Mouse (Mus musculus) frontal cortex, postnatal 36 days (tissue): ENCODE data around the gene Ehhadh.
"Not testable (repeated sequence)": the region's sequence is repeated elsewhere in the genome, so short reads cannot be mapped to it uniquely, and the experiment has no call there.

ENCODE experiments used
- DNase-seq, 2 experiments: peaks; one replicate each; pipeline ENCODE4 v3.0.0; 2022; ENCODE audit warnings: low spot score in 2 of 2

The Ehhadh gene

DNA sequence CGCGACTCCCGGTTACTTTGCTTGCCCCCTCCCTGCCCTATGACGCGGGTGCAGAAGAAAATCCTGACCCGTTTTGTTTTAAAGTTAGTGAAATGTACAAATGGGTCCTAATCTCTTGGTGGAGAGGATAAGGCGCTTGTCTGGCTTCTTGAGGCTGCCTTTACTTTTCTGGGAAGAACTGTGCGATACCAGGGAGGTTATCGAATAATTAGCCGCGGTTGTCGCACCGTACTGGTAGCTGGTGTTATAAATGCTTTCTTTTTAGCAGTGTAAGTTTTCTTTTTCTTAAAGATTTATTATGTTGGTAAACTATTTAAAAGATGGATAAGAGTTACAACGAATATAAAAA lies 7.1 kb upstream of the Ehhadh start:
- no peak for DNase-seq

DNA sequence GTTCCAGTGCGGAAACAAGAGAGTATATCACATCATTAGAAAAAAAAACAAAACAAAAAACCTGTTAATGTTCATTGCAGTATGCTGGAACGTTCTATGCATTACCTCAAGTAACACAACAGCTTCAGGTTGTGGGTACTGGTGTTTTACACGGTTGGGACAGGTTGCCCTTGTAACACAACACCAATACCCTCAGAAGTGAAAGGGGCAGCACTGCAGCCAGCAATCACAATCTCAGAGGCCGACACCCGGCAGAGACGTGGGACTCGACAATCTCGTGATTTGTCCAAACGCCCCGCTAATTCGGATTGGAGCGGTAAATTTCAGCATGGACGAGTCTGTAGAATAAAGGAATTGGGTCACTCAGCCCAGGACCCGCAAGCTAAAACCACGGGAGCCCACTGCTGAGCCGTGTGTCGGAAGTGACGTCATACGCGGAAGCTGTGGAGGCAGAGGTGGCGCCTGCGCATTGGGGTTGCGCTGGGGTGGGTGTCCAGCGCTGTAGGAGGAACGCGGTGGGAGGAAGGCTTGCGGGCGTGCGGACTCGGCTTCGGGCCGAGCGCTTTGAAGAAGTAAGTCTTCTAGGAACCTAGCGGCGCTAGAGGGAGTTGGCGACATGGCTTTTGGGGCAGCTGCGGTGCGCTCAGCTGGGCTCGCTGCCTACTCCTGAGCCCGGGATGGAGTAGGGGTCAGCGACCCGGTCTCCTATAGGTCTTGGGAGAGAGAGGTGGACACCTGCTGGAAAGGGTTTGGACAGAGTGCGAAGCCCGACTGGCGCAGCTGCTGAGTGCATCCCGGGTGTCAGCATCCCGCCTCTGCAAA lies 6.5 kb upstream of the Ehhadh start, which contains the start of gene Map3k13:
TSS of gene Map3k13 (plus strand) at position 472 of the 822 bp plus-strand sequence.
- peak; percentile 95 to 96 for DNase-seq

DNA sequence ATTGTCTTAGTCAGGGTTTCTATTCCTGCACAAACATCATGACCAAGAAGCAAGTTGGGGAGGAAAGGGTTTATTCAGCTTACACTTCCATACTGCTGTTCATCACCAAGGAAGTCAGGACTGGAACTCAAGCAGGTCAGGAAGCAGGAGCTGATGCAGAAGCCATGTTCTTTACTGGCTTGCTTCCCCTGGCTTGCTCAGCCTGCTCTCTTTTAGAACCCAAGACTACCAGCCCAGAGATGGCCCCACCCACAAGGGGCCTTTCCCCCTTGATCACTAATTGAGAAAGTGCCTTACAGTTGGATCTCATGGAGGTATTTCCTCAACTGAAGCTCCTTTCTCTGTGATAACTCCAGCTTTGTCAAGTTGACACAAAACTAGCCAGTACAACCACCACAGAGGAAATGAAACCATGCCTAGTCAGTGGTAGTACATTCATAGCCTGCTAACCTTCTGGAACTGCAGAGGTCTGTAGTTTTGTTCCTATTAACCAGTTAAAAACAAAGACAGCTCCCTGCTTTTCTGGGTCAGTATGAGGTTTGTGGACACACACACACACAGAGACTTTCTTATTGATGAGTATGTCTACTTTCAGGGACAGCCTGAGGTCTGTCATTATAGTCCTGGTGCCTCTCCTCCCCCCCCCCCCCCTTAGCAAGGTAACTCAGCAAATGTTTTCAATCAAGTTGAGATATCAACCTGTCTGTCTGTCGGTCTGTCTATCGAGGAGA lies 5.6 kb upstream of the Ehhadh start:
- not testable (repeated sequence) for DNase-seq

DNA sequence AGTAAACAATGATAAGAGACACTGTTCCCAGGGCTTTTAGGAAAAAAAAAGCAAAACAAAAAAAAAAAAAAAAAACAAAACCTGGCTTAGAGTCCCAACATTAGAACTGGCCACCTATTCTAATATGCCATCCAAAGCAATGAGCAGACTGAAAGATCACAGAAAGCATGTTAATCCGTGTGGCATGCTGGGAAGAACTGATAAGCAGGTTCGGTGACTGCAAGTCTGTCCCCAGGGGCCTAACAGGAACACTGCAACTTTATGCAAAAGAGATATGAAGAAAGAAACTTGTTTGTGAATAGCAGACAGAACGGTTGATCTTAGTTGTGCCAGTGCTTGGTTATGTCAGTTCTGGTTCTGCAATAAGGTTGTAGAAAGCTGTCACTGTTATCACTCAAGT lies 4.2 kb upstream of the Ehhadh start:
- no peak for DNase-seq

DNA sequence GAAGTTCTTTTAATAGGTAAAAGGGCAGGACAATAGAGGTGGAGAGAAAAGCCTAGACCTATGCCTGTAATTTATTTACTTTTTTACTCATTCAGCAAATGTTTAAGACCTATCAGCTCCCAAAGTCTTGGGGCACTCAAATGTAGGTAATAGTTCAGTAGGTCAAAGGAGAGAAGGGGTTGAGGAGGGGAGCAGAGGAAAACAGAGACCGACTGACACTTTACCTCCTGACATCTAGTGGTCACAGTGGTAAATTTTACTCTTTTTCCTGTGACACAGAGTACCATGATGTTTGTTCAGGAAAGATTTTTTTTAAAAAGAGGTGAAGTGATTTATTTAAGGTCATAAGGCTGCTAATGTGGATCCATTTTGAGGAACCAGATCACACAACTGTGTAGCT lies 2.9 kb upstream of the Ehhadh start:
- no peak for DNase-seq

DNA sequence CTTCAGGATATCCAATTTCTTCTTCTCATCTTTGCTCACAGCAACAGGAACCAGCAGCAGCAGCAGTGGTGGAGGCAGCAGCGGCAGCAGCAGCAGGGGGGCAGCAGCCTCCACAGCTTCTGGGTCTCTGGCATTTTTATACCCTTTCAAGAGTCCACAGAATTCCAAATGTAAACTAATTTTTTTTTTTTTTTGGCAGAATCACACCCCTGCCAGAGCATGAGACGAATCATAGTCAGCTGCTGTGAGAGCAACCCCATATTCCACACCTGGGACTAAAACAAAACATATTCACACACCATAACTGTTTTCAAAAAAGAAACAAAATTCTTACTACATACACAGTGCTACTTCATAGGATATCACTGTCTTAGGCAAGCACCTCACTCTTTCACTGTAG lies 1.6 kb upstream of the Ehhadh start:
- DNase-seq, result no peak

DNA sequence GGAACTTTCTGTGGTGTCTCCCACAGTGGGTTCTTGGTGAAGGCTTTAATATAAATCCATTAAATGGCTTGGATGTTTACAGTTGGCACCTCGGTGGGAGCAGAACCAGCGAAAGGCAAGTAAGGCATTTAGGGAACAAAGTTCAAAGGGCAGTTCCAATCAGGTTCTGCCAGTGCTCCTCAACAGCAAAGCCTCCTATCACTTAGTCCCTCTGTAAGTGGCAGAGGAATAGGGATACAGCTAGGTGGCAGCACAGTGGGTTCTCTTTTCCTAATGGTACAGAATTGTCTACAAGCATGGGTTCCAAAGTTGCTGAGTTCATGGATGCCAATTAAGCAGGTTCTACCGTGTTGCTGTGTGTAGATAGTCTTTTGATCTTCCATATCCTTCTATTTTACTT lies 974 bp upstream of the Ehhadh start:
- DNase-seq, result no peak

DNA sequence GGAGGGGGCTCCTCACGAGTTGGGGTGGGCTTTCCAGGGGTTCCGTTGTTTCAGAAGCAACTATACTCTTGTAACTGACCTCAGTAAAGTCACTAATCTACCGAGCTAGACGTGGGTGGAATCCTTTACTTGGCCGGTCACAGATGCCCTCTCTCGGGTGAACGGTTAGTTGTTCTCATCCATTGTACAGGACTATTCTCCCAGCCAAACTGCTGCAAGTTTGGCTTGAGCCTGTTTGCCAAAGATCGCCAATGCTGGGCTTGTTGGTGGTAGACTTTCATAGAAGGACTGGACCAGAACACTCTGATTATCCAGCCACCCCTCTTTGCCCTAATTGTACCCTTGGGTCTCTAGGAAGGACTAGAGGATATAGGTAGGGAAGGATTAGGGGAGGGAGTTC lies 1.3 kb downstream of the Ehhadh start:
- no peak for DNase-seq

DNA sequence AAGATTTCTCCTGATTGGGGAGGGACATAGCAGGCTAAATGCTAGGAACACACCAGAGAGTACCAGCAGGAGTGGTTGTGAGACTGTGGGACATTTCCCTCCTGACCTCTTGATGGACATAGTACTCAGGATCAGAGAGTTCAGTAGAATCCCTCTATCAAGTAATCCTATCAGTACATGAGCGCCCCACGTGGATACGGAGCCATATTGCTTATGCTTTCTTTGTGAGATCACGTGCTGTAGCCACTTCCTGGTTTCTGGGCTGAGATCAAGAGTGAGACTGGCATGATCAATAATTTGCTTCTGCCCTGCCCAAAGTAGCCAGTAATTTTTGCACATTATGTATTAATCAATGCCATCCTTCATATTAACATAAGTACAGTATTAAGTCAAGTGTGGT lies 2.6 kb downstream of the Ehhadh start:
- no peak for DNase-seq

DNA sequence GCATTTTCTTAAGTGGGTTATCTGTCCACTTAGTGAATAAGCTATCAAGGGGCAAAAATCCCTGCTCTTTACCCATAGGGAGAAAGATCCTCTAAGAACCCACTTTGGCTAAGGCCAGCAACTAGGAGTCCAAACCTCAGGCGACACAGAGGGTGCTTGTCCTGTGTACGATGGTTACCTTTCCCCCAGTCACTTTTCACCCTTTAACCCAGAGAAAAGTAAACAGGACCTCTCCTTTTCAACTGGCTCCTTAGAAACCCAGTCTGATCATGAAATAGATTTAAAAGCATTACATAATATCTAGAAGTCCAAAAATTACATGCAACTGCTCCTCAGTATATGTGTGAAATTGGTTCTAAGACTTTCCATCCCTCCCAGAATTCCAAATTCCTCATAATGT lies 4.8 kb downstream of the Ehhadh start:
- no peak for DNase-seq

DNA sequence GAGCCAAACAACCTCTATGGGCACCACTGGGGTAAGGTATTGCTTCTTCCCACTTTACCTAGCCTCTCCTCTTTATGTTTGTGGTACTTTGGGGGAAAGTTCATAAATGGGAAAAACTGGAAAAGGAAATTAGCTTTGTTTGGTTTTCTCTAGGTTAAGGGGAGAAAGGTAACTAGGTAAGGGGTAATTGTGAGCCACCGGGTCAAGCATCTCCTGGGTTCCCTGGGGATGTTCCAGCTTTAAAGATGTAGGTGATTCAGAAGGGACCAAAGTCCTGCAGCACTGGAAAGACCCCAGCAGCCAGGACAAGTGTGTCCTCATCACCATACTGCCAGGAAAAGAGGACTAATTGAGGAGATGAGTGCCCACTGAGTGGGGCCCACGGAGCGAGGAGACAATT lies 5.7 kb downstream of the Ehhadh start:
- DNase-seq, result no peak

DNA sequence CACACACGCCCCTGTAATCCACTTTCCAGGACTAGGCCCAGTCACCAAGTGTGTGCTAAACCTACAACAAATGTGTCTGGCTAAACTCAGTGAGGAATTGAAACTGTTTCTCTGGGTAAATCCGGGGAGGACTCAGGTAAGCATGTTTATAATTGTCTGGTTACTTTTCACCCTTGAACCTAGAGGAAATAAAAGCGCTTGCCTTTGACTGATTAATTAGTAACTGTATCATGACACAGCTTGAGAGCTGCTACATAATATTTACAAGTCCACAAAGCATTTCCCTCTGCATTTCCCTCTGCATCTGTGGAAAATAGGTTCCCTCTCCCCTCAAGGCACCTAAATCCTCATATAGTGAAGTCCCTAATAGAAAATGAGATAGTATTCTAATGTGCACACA lies 6.3 kb downstream of the Ehhadh start:
- no peak for DNase-seq

DNA sequence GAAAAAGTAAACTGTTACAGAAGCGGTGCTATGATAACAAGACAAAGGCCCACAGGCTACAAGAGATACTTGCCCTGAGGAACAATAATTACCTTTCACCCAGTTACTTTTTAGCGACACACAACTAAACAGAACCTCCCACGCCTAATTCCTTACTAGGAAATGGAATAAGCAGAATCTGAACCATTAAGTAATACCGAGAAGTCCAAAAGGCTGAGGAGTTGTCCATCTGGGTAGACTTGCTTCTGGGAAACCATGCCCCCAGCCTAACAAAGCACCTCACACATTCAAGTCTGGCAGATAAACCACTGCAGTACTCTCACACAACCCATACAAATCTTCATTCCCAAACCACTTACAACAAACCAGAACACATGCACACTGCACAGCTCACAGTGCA lies 8.5 kb downstream of the Ehhadh start:
- DNase-seq, result no peak

DNA sequence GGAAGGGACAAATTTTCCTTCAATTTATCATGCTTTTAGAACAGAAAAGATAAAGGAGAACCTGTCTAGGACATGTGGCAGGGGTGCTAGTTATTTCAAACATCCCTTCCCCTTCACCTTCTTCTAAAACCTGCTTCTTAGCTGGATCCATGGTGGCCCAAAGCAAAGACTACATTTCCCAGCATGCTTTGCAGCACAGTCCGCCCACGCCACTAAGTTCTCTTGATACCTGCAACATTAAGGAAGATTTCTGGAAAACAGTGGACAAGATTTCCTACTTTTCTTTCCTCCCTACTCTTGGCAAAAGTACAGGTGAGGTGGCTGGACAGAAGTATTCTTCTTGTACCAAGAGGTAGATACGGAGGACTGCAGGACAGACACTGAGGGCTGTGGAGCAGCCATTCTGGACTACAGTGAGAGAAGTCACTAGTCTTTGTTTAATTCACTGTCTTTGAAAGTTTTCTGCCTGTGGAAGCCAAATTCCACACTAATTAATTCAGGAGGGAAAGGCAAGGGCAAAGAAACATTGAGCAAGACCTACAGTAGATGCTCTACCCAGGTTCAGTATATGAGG lies 9.2 kb downstream of the Ehhadh start:
- peak in 1 of 2 experiments; percentile 19 for DNase-seq

DNA sequence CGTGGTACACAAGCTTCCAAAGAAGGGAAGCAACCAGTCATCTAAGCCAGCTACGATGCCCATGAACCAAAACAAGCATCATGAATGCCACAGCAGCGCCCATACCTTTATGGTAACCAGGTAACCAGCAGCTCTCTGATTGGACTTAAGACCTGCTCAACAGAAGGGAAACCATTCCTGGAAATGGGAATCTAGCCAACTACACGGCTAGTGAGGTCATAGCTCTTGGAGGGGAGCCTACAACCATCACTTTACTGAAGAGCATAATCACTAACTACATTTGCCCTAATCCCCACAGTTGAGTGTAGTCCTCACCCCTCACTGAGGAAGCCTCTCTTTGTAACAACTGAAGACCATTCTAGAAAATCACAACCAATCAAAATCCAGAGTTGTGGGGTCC lies 12.9 kb downstream of the Ehhadh start:
- no peak for DNase-seq

DNA sequence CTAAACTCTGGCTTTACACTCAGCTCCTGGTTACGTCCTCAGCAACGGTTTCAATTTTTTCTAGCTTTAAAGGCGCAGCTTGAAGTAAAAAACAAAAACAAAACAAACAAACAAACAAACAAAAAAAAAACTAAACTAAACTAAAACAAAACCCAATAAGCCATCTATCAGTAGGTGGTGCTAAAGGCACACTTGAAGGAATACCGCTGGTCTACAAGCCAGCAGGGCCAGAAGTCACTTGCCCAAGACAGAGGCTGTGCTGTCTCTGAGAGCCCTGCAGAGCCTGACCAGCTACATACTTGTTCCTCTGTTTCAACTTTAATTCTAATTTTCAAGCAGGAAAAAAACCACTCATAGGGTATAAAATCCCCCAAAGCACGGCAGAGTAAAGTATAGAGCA lies 17.9 kb downstream of the Ehhadh start:
- DNase-seq, result no peak

DNA sequence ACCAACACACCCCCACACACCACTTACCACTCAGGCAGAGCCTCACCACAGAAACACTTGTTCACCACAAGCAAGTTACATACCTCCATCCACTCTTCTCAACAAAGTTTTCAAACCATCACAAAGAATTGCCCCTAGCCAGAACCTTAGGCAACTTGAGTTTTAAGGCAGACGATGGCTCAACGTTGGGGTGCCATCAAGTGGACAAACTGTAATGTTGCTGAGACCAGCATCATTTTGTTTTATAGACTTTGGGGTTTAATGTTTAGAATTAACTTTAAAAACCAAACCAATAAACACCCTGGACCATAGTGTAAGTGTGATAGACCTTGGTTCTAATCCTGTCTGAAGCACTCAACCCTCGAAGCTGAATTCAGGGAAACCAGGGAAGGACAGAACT lies 19.4 kb downstream of the Ehhadh start:
- DNase-seq, result no peak

DNA sequence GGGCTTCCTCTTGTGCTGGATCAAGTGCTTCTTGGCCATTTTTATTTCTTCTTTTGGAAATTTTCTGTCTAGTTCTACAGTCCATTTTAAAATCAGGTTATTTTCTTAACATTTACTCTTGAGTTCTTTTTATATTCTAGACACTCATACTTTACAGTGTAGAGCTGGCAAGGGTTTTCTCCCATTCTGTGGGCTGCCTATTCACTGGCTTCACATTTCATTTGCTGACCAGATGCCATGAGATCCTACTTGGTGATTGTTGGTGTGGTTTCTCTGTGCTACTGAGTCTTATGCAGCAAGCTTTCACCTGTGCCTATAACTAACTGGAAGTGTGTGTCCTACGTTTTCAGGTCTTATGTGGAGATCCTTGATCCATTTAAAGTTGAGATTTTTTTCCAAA lies 29.2 kb downstream of the Ehhadh start:
- peak in 1 of 2 experiments; percentile 22 for DNase-seq

DNA sequence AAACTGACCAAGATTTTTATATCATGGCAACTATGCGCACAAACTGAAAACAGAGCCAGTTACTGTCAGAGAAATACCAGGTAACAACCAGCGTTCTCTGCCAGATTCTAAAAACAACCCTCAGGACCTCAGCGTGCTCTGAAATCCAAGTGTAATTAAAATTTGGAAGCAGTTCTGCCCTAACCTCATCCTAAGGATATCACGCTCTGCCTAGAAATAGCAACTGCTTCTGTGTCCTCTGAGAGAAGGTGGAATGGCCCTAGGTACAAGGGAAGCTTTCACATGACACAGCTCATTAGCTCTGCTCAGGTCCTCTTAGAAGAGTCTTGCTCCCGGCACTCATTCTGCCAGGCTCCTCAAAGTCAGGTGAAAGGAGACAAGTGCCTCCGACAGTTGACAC lies 44.2 kb downstream of the Ehhadh start:
- DNase-seq, result no peak

DNA sequence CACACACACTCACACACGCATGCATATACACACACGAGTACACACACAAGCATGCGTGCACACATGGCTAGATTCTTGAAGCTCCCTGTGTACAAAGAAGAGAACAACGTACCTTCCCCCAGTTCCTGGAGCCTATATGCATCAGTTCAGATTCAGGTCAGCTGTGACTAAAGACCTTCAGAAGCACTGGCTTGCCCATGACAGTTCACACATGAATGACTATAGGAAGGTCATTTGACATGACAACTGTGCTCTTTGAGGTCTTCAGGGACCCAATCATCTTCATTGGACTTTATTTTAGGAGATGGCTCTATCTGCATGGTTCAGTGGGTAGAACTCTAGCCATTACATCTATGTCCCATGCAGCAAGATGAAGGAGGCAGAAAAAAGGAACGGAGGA lies 44.7 kb downstream of the Ehhadh start:
- no peak for DNase-seq

DNA sequence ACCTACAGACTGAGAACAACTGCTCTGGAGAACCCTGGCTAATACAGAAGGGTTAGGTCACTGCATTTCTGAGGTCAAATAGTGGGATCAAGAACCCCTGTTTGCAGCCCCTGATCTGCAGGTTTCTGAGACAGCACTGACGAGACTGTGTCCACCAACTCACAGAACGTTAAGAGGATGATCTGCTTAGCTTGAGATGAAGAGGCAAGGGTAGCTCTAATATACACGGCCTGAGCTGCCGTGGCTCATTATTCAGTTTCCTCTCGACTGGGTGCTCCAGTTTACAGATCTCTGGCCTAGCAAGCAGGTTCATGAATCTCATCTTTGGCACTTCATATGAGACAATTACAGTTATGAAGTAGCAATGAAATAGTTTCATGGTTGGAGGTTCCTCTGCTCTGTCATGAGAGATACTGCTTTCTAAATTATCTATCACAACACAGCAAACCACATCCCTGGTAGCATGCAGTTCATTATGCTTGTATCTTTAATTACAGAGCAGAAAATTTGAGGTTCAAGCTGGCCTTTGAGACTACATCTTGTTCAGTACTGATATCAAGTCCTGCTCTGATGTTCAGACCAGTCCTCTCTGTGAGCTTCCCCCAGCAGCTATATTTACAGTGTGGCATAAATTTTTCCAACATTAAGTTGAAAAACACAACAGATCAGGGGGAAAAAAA lies 45.3 kb downstream of the Ehhadh start:
- no peak for DNase-seq

DNA sequence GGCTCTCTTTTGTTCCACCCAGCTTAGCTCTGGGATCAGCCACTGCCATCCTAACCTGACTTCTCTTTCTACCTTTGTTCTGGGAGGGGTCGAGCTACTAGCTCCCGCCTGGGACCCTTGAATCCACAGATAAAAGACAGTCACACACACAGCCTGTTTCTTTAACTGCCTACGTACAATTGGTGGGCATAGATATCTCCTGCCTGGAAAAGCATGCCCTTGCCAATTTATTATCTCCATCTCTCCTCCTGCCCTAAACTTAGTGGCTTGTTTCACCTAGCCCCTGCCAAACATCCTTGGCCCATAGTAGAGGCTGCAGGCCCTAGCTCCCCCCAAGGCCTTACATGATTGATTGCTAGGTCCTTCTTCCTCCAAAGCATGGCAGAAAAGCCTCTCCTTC lies 46.1 kb downstream of the Ehhadh start:
- no peak for DNase-seq

DNA sequence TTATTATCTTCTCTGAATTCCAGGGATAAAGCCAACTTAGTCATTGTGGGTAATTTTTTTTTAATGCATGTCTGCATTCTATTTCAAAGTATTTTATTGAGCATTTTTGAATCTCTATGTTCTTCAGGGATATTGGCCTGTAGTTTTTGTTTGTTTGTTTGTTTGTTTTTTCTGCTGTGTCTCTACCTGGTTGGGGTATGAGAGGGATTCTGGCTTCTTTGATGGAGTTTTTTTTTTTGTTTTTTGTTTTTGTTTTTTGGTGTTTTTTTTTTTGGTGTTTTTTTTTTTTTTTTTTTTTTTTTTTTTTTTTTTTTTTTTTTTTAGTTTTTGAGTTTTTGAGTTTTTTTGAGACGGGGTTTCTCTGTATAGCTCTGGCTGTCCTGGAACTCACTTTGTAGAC lies 52.0 kb downstream of the Ehhadh start:
- DNase-seq, result no peak
